Mouse (Mus musculus): Measurements from ENCODE around the gene Tbc1d24. TPM values are rescaled to one million over a fixed set of nuclear protein-coding genes. Genes with fewer than 3 reads are reported as not detected.

Tbc1d24 gene
- polyA plus RNA-seq, 1 experiment from 2014 or later, result 8.4 TPM

DNA sequence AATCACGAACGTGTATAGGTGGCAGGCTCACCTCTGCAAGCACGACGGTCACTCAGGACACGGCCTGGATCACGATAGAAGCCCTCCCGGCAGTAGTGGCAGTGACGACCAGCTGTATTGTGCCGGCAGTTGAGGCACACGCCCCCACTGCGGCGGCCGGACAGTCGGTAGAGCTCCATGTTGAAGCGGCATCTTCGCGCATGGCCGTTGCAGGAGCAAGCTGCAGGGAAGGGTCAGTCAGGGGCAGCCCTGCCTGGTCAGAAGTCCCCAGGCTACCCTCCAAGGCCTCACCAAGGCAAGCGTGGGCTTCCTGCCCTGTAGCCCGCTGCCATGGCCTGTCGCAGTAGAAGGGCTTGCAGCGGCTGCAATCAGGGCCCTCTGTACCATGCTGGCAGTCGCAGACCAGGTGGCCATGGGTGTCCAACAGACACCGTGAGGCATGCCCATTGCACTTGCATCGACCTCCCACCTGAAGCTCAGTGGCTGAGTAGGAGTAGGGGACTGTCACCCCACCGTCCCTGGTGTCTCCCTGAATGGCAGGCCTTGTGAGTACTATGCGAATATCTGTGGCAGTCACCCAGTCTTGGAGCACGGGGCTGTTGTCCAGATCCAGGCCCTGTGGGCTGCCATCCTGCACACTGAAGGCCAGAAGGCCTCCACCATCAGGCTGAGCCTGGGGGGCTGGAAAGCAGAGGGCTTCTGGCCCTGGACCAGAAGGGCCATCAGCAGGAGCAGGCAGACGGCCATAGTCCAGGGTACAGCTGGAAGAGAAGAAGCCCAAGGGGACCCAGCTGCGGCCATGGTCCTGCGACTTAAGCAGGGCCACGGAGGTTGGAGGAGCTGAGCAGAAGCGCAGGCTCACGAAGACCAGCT is 2.6 kb upstream of the Tbc1d24 start:
- DNase-seq (ENCODE audit: low spot score) (no peak), ATAC-seq (replicated peaks; ENCODE audit: low FRiP score) (no peak)
- Histone ChIP-seq H3K27me3 (ENCODE audit: control insufficient read depth, insufficient read depth, low read length) (peaks cover 23% of the 10 kb centered on the region), H3K36me3 (ENCODE audit: control insufficient read depth, insufficient read depth, low read length) (no peaks in the 10 kb centered on the region), H3K4me3 (ENCODE audit: low read depth, low read length) (peak overlapping the region; percentile 43), H3K27ac (ENCODE audit: low read depth, low read length) (no peak overlapping the region), H3K4me2 (ENCODE audit: low read depth, low read length, severe bottlenecking) (peak overlapping the region; percentile 90), H3K4me1 (replicated peaks; ENCODE audit: control insufficient read depth, insufficient read depth, low read length) (peaks cover 42% of the 10 kb centered on the region), H3K9ac (ENCODE audit: low read length) (peak overlapping the region; percentile 80), H3K9me3 (ENCODE audit: control insufficient read depth, low read length) (no peaks in the 10 kb centered on the region)
- 53% methylated on average over 34 of the region's 34 CpGs for WGBS

DNA sequence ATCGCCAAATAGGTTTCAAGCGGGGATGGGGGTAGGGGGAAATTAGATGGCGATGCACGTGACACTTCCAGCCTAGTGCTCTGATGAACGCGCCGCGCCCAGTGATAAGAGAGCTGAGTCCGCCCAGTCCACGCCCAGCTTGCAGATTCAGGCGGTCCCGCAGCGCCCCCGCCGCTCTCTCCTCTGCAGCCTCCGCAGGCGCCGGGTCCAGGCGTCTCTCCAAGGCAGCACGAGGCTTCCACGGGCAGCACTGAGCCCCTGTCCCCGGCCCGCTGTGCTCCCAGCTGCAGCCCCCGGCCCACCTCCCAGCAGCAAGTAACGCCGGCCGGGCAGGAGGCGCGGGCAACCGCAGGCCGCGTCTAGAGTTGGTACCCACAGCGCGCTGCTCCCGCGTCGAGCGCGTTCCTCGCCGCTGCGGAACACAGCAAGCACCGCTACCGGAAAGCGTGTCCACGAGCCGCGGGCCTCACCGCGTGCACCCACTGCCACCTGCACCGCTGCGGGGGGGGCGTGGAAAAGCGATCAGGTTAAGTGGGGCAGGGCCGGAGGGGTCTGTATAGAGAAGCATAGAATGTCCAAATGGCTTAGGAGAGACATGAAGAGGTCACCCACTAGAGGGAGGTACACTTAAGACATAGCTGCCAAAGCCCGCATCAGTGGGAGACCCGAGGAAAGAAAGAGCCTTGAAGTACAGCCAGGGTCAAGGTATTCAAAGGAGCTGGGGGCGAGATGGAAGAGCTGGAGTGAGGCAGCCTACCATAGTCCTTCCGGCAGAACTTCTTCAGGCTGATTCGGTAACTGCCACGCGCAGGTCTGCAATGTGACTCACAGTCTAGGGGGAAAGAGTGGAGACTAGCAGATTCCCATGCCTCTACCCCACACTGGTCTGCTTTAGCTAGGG is 1.3 kb upstream of the Tbc1d24 start:
- 6% methylated on average over 62 of the region's 62 CpGs for WGBS
- no peaks in the 10 kb centered on the region for H3K36me3 ChIP-seq (ENCODE audit: control insufficient read depth, insufficient read depth, low read length)
- H3K9ac ChIP-seq (ENCODE audit: low read length), result peak overlapping the region; percentile 70
- peak; percentile 11; the same call in 1 of the 2 replicates for ATAC-seq (replicated peaks; ENCODE audit: low FRiP score)
- no peak overlapping the region for H3K27ac ChIP-seq (ENCODE audit: low read depth, low read length)
- no peaks in the 10 kb centered on the region for H3K9me3 ChIP-seq (ENCODE audit: control insufficient read depth, low read length)
- H3K4me1 ChIP-seq (replicated peaks; ENCODE audit: control insufficient read depth, insufficient read depth, low read length), result peaks cover 39% of the 10 kb centered on the region
- H3K4me2 ChIP-seq (ENCODE audit: low read depth, low read length, severe bottlenecking), result peak overlapping the region; percentile 95
- H3K27me3 ChIP-seq (ENCODE audit: control insufficient read depth, insufficient read depth, low read length), result peaks cover 23% of the 10 kb centered on the region
- peak overlapping the region; percentile 62 for H3K4me3 ChIP-seq (ENCODE audit: low read depth, low read length)
- DNase-seq (ENCODE audit: low spot score), result peak; percentile 81

DNA sequence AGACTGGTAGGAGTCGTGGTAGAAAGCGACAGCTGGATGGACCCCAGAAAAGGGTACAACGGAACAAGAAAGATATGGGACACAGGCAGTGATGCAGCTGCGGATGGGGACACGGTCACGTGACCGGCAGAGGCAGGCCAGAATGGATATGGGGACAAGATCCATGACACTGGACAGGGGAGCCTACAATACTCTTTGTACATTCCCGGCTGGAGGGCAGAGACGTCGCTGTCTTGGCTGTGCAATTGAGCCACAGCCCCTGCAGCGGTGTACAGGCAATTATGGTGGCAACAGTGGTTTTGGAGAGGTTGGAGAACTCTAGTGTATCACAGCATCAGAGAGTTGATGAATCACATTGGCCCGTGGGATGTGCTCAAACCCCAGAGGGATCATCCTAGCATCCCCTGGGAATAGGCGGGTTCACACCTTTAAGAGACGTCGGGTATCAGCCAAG is 573 bp upstream of the Tbc1d24 start:
- Histone ChIP-seq H3K36me3 (ENCODE audit: control insufficient read depth, insufficient read depth, low read length) (no peaks in the 10 kb centered on the region), H3K4me3 (ENCODE audit: low read depth, low read length) (peak overlapping the region; percentile 62), H3K9ac (ENCODE audit: low read length) (peak overlapping the region; percentile 70), H3K27ac (ENCODE audit: low read depth, low read length) (no peak overlapping the region), H3K4me1 (replicated peaks; ENCODE audit: control insufficient read depth, insufficient read depth, low read length) (peaks cover 33% of the 10 kb centered on the region), H3K27me3 (ENCODE audit: control insufficient read depth, insufficient read depth, low read length) (peaks cover 23% of the 10 kb centered on the region), H3K9me3 (ENCODE audit: control insufficient read depth, low read length) (no peaks in the 10 kb centered on the region), H3K4me2 (ENCODE audit: low read depth, low read length, severe bottlenecking) (peak overlapping the region; percentile 95)
- 8% methylated on average over 15 of the region's 15 CpGs for WGBS
- peak; percentile 39 for ATAC-seq (replicated peaks; ENCODE audit: low FRiP score)
- no peak for DNase-seq (ENCODE audit: low spot score)

- peak overlapping the region; percentile 70 for H3K9ac ChIP-seq (ENCODE audit: low read length)
- no peak for DNase-seq (ENCODE audit: low spot score)
- no peak for ATAC-seq (replicated peaks; ENCODE audit: low FRiP score)
- peaks cover 22% of the 10 kb centered on the region for H3K27me3 ChIP-seq (ENCODE audit: control insufficient read depth, insufficient read depth, low read length)
- 13% methylated on average over 7 of the region's 7 CpGs for WGBS
- no peaks in the 10 kb centered on the region for H3K36me3 ChIP-seq (ENCODE audit: control insufficient read depth, insufficient read depth, low read length)
- no peak overlapping the region for H3K27ac ChIP-seq (ENCODE audit: low read depth, low read length)
- H3K4me2 ChIP-seq (ENCODE audit: low read depth, low read length, severe bottlenecking), result peak overlapping the region; percentile 95
- no peaks in the 10 kb centered on the region for H3K9me3 ChIP-seq (ENCODE audit: control insufficient read depth, low read length)
- H3K4me3 ChIP-seq (ENCODE audit: low read depth, low read length), result peak overlapping the region; percentile 62
- peaks cover 33% of the 10 kb centered on the region for H3K4me1 ChIP-seq (replicated peaks; ENCODE audit: control insufficient read depth, insufficient read depth, low read length)
Measured at GRCm38 (mm10) chr17:24204846-24205245, 516 bp downstream of the Tbc1d24 start.

DNA sequence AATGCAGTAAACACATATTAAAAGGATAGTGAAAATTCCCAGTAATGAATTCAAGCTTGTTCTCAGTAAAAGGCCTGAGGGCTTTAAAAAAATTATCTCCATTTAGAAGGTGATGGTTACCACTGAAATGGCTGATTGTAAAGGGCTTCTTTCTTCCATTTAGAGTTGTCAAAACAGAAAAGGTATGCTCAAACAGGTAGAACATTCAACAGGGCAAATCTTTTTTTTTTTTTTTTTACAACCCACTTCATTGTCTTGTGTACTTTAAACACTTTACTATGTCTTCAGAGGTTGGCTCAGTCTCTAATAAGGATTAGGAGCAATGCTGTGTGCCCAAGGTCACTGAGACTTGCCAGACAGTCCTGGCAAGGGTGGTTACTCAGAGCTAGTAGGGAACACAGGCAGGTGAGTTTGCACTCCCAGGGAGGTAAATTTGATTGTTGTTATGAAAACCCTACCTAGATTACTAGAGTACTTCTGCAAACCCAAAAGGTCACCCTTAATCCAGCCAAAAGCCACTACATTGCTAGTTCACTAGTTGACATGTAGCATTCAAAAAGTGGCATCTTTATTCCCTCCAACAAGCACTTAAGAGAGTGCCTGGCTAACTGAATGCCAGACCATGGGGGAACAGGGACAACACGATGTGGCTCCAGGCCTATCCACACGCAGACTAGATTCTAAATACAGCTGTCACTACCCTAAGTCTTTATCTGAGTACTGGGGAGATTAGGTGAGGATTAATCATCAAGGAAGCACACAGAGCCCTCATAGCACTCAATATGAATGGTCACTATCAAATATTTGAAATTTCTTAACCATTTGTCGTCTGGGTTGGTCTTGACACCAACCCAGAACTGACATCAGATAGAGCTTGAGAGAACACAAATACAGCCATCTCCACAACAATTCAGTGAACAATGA is 1.5 kb downstream of the Tbc1d24 start:
- Histone ChIP-seq H3K4me3 (ENCODE audit: low read depth, low read length) (no peak overlapping the region), H3K4me1 (replicated peaks; ENCODE audit: control insufficient read depth, insufficient read depth, low read length) (peaks cover 25% of the 10 kb centered on the region), H3K27me3 (ENCODE audit: control insufficient read depth, insufficient read depth, low read length) (peaks cover 20% of the 10 kb centered on the region), H3K9ac (ENCODE audit: low read length) (no peak overlapping the region), H3K4me2 (ENCODE audit: low read depth, low read length, severe bottlenecking) (no peak overlapping the region), H3K27ac (ENCODE audit: low read depth, low read length) (no peak overlapping the region), H3K36me3 (ENCODE audit: control insufficient read depth, insufficient read depth, low read length) (no peaks in the 10 kb centered on the region), H3K9me3 (ENCODE audit: control insufficient read depth, low read length) (no peaks in the 10 kb centered on the region)
- 86% methylated on average over 3 of the region's 3 CpGs for WGBS
- ATAC-seq (replicated peaks; ENCODE audit: low FRiP score), result no peak
- no peak for DNase-seq (ENCODE audit: low spot score)

DNA sequence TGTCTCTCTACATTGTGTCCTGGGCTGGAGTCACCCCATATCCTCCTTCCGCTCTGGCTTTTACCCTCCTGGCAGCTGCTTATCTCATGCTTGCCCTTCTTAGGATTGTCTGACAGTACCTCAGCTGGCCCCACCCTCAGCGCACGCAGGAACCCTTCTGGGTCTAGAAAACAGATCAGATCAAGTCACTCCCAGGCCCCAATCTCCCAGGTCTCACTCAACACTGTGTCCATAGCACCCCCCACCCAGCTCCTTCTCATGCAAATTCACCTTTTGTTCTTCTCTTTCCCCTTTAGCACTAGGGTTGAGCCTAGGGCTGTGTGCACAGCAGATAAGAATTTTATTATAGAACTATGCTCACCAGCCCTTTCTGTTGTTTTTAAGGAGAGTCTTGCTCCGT is 2.3 kb downstream of the Tbc1d24 start:
- ATAC-seq (replicated peaks; ENCODE audit: low FRiP score) (no peak), DNase-seq (ENCODE audit: low spot score) (no peak)
- H3K4me3 ChIP-seq (ENCODE audit: low read depth, low read length), result no peak overlapping the region
- peaks cover 19% of the 10 kb centered on the region for H3K4me1 ChIP-seq (replicated peaks; ENCODE audit: control insufficient read depth, insufficient read depth, low read length)
- H3K9ac ChIP-seq (ENCODE audit: low read length), result no peak overlapping the region
- H3K36me3 ChIP-seq (ENCODE audit: control insufficient read depth, insufficient read depth, low read length), result no peaks in the 10 kb centered on the region
- no peak overlapping the region for H3K4me2 ChIP-seq (ENCODE audit: low read depth, low read length, severe bottlenecking)
- no peaks in the 10 kb centered on the region for H3K9me3 ChIP-seq (ENCODE audit: control insufficient read depth, low read length)
- WGBS, result 46% methylated on average over 4 of the region's 4 CpGs
- peaks cover 17% of the 10 kb centered on the region for H3K27me3 ChIP-seq (ENCODE audit: control insufficient read depth, insufficient read depth, low read length)
- no peak overlapping the region for H3K27ac ChIP-seq (ENCODE audit: low read depth, low read length)

GRCm38 (mm10) chr17:24201092-24201491 is 4.3 kb downstream of the Tbc1d24 start:
- ATAC-seq (replicated peaks; ENCODE audit: low FRiP score), result no peak
- H3K4me1 ChIP-seq (replicated peaks; ENCODE audit: control insufficient read depth, insufficient read depth, low read length), result peaks cover 8% of the 10 kb centered on the region; the same call in 1 of the 2 replicates
- 79% methylated on average over 4 of the region's 4 CpGs for WGBS

DNA sequence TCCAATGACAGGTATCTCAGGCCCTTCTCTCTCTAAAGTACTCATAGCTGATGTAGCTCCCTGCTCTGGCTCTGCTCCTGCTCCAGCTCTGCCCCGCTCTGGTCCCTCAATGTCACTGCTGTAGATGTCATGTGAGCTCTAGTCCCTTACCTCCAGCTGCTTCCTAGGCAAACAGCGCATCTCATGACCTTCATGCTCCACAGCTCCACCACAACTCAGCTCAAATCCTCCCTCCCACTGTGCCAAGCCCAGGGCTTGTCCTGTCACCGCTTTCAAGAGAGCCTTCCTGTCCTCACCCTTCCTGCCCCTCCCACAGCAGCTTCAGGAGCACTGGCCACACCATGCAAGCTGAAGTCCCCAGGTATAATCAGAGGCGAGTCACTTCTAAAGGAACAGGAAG is 5.6 kb downstream of the Tbc1d24 start:
- peaks cover 2% of the 10 kb centered on the region; the same call in 1 of the 2 replicates for H3K4me1 ChIP-seq (replicated peaks; ENCODE audit: control insufficient read depth, insufficient read depth, low read length)

More at GRCm38 (mm10) chr17:24201092-24201491, 4.3 kb downstream of the Tbc1d24 start:
- no peak for DNase-seq (ENCODE audit: low spot score)
- Histone ChIP-seq H3K27me3 (ENCODE audit: control insufficient read depth, insufficient read depth, low read length) (0 out of 2 replicates have a peak, but pooled peaks cover under 1% of the 10 kb centered on the region), H3K4me2 (ENCODE audit: low read depth, low read length, severe bottlenecking) (no peak overlapping the region), H3K9me3 (ENCODE audit: control insufficient read depth, low read length) (no peaks in the 10 kb centered on the region), H3K36me3 (ENCODE audit: control insufficient read depth, insufficient read depth, low read length) (no peaks in the 10 kb centered on the region), H3K4me3 (ENCODE audit: low read depth, low read length) (no peak overlapping the region), H3K9ac (ENCODE audit: low read length) (no peak overlapping the region), H3K27ac (ENCODE audit: low read depth, low read length) (no peak overlapping the region)

More for the DNA sequence above, 5.6 kb downstream of the Tbc1d24 start:
- no peak for DNase-seq (ENCODE audit: low spot score)
- Histone ChIP-seq H3K9ac (ENCODE audit: low read length) (no peak overlapping the region), H3K27ac (ENCODE audit: low read depth, low read length) (no peak overlapping the region), H3K4me2 (ENCODE audit: low read depth, low read length, severe bottlenecking) (no peak overlapping the region), H3K36me3 (ENCODE audit: control insufficient read depth, insufficient read depth, low read length) (no peaks in the 10 kb centered on the region), H3K4me3 (ENCODE audit: low read depth, low read length) (no peak overlapping the region), H3K9me3 (ENCODE audit: control insufficient read depth, low read length) (no peaks in the 10 kb centered on the region), H3K27me3 (ENCODE audit: control insufficient read depth, insufficient read depth, low read length) (no peaks in the 10 kb centered on the region)
- ATAC-seq (replicated peaks; ENCODE audit: low FRiP score), result no peak
- 83% methylated on average over 4 of the region's 4 CpGs for WGBS

All from forebrain, embryonic 11.5 days (tissue).